Mouse (Mus musculus) CH12.LX (cell line): Measurements from ENCODE around the gene Cers4. TPM values are rescaled to one million over a fixed set of nuclear protein-coding genes. Genes with fewer than 3 reads are reported as not detected.

ENCODE experiments used
- DNase-seq: peaks from one replicate; pipeline ENCODE4 v3.0.0-alpha.2; 2013; ENCODE audit errors: extremely low read depth
- H3K27ac ChIP-seq: 2 replicates; pipeline ENCODE4 v1.5.1; 2012; ENCODE audit warnings: low read depth, mild to moderate bottlenecking, control low read depth, moderate library complexity; ENCODE audit not compliant: insufficient read depth
- H3K27me3 ChIP-seq: replicated peaks from 2 replicates; pipeline ENCODE3; 2012; ENCODE audit warnings: inconsistent platforms
- H3K36me3 ChIP-seq, 2 experiments: replicated peaks in 1 of 2; 2 replicates each; pipeline versions ENCODE3 to v1.6.1; 2012; ENCODE audit warnings: inconsistent platforms in 1 of 2, low read length in 1 of 2, mild to moderate bottlenecking in 1 of 2, mixed read lengths in 1 of 2, moderate library complexity in 1 of 2; ENCODE audit not compliant: control insufficient read depth in 1 of 2, insufficient read depth in 1 of 2
- H3K4me1 ChIP-seq, 2 experiments: 2 replicates each; pipeline ENCODE4 v1.6.1; 2012; ENCODE audit warnings: inconsistent platforms in 1 of 2, moderate library complexity in 1 of 2; ENCODE audit not compliant: insufficient read depth in 2 of 2, control insufficient read depth in 1 of 2
- H3K4me2 ChIP-seq: 2 replicates; pipeline ENCODE4 v1.6.1; 2012; ENCODE audit warnings: low read depth, mild to moderate bottlenecking, control low read depth; ENCODE audit not compliant: poor library complexity, insufficient read depth, severe bottlenecking
- H3K4me3 ChIP-seq, 3 experiments: fragments of 150-350 bp in 1 of 3; sonication (generic) in 1 of 3; replicated peaks in 1 of 3; 2 replicates each; pipeline versions ENCODE3 to v1.5.1; 2011 to 2012; ENCODE audit warnings: low read depth in 2 of 3, low read length in 2 of 3, mild to moderate bottlenecking in 2 of 3, moderate library complexity in 2 of 3, control low read depth in 1 of 3, improper control_type of control experiment in 1 of 3, inconsistent platforms in 1 of 3, mixed read lengths in 1 of 3; ENCODE audit not compliant: poor library complexity in 1 of 3
- H3K79me2 ChIP-seq: replicated peaks from 2 replicates; pipeline ENCODE4 v1.6.1; 2012; ENCODE audit warnings: mild to moderate bottlenecking, moderate library complexity; ENCODE audit not compliant: control insufficient read depth, poor library complexity, insufficient read depth, severe bottlenecking; ENCODE audit errors: extremely low read depth
- H3K9ac ChIP-seq: 2 replicates; pipeline ENCODE4 v1.6.1; 2012; ENCODE audit warnings: low read depth, mild to moderate bottlenecking, control low read depth, moderate library complexity; ENCODE audit not compliant: insufficient read depth
- H3K9me3 ChIP-seq: replicated peaks from 2 replicates; pipeline ENCODE3; 2012; ENCODE audit warnings: low read length, inconsistent platforms, mixed read lengths
- BHLHE40 ChIP-seq: IDR thresholded peaks from 2 replicates; pipeline ENCODE4 v1.6.1; 2011; ENCODE audit warnings: mild to moderate bottlenecking, low read depth, low read length, improper control_type of control experiment
- CHD1 ChIP-seq: IDR thresholded peaks from 2 replicates; pipeline ENCODE4 v1.6.1; 2012; ENCODE audit warnings: low read depth, low read length, improper control_type of control experiment, inconsistent platforms
- CHD2 ChIP-seq: IDR thresholded peaks from 2 replicates; pipeline ENCODE4 v1.6.1; 2011; ENCODE audit warnings: low read length, improper control_type of control experiment
- CTCF ChIP-seq, 2 experiments: IDR thresholded peaks in 1 of 2; conservative IDR thresholded peaks in 1 of 2; 2 replicates each; pipeline ENCODE4 v1.5.1; 2011 to 2012; ENCODE audit warnings: low read depth in 2 of 2, low read length in 2 of 2, improper control_type of control experiment in 1 of 2, inconsistent platforms in 1 of 2, mild to moderate bottlenecking in 1 of 2, moderate library complexity in 1 of 2
- E2F4 ChIP-seq: IDR thresholded peaks from 2 replicates; pipeline ENCODE4 v1.6.1; 2011; ENCODE audit warnings: low read depth, low read length, improper control_type of control experiment; ENCODE audit not compliant: insufficient replicate concordance
- HCFC1 ChIP-seq: IDR thresholded peaks from 2 replicates; pipeline ENCODE4 v1.6.1; 2012; ENCODE audit warnings: low read depth, mild to moderate bottlenecking, inconsistent platforms, low read length, improper control_type of control experiment
- MAZ ChIP-seq: IDR thresholded peaks from 2 replicates; pipeline ENCODE4 v1.6.1; 2012; ENCODE audit warnings: low read depth, mild to moderate bottlenecking, inconsistent platforms, low read length, improper control_type of control experiment, moderate library complexity
- MEF2A ChIP-seq: IDR thresholded peaks from 2 replicates; pipeline ENCODE4 v1.6.1; 2014; ENCODE audit warnings: low read depth, mild to moderate bottlenecking, inconsistent platforms, low read length, improper control_type of control experiment, borderline replicate concordance
- MXI1 ChIP-seq: IDR thresholded peaks from 2 replicates; pipeline ENCODE4 v1.6.1; 2011; ENCODE audit warnings: mild to moderate bottlenecking, low read depth, low read length, improper control_type of control experiment
- PAX5 ChIP-seq: IDR thresholded peaks from 2 replicates; pipeline ENCODE4 v1.6.1; 2012; ENCODE audit warnings: low read length, inconsistent platforms, mixed read lengths
- POLR2AphosphoS2 ChIP-seq: IDR thresholded peaks from 2 replicates; pipeline ENCODE4 v1.6.1; 2011; ENCODE audit warnings: low read depth, low read length, improper control_type of control experiment
- RAD21 ChIP-seq: IDR thresholded peaks from 2 replicates; pipeline ENCODE4 v1.6.1; 2011; ENCODE audit warnings: low read depth, mild to moderate bottlenecking, low read length, improper control_type of control experiment, moderate library complexity
- SIN3A ChIP-seq: IDR thresholded peaks from 2 replicates; pipeline ENCODE4 v1.6.1; 2012; ENCODE audit warnings: low read length, improper control_type of control experiment, inconsistent platforms
- TCF12 ChIP-seq: IDR thresholded peaks from 2 replicates; pipeline ENCODE4 v1.6.1; 2014; ENCODE audit warnings: low read depth, mild to moderate bottlenecking, inconsistent platforms, low read length, improper control_type of control experiment
- UBTF ChIP-seq: IDR thresholded peaks from 2 replicates; pipeline ENCODE4 v1.6.1; 2012; ENCODE audit warnings: low read depth, mild to moderate bottlenecking, inconsistent platforms, low read length, improper control_type of control experiment, moderate library complexity
- ZC3H11A ChIP-seq: IDR thresholded peaks from 2 replicates; pipeline ENCODE4 v1.6.1; 2012; ENCODE audit warnings: low read depth, mild to moderate bottlenecking, inconsistent platforms, low read length, improper control_type of control experiment
- ZMIZ1 ChIP-seq: IDR thresholded peaks from 2 replicates; pipeline ENCODE4 v1.6.1; 2012; ENCODE audit warnings: low read depth, mild to moderate bottlenecking, inconsistent platforms, low read length, improper control_type of control experiment
- ZNF384 ChIP-seq: IDR thresholded peaks from 2 replicates; pipeline ENCODE4 v1.6.1; 2012; ENCODE audit warnings: low read depth, low read length, improper control_type of control experiment, inconsistent platforms
- dilution Hi-C: fragments of 300-500 bp; cut with MboI; formaldehyde crosslinking; loops from 2 replicates; pipeline ENCODE4 v1.14.3; 2020; ENCODE audit warnings: low sequenced_read_pairs; ENCODE audit not compliant: extremely low pct_unique_long_range_greater_than_20kb, extremely low pct_ligation_motif_present
- in situ Hi-C: fragments of 300-500 bp; cut with MboI; formaldehyde crosslinking; loops from 3 replicates; pipeline ENCODE4 v1.14.3; 2019; ENCODE audit warnings: low sequenced_read_pairs, low pct_ligation_motif_present, low pct_unique_long_range_greater_than_20kb, mixed read lengths
- polyA plus RNA-seq: library from polyadenylated mRNA; unstranded; fragments of >175 nt; gene quantifications from 2 replicates; pipeline ENCODE4 v1.2.1, GENCODE M21; 2012; ENCODE audit warnings: low read depth; ENCODE audit not compliant: insufficient read length
- total RNA-seq, 2 experiments: library from RNA; depleted of rRNA; stranded (reverse); fragments of 300-350 nt in 1 of 2; fragments of >200 nt in 1 of 2; gene quantifications; 2 replicates each; pipeline ENCODE4 v1.2.3; 2012 to 2014

Gene Cers4
- total and polyA plus RNA-seq, 3 experiments = 11.4 to 13.3 (median 11.9) TPM

DNA sequence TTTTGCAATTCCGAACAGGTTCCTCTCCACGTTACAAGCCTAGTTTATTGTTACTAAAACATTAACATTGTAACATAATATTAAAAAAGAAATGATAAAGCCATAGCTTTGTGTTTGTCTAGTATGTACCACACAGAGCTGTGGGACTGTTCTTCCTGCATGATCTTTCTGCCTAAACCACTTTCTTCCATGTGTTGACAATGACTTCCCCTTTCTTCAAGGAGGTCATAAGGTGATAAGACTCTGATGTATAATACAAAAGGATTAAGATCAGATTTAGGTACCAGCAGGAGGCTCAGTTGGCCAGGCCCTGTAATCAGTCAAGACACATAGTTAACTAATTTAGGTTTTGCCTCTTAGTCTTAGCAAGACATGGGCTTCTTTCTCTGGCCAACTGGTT, 34.7 kb upstream of the Cers4 start:
- Histone ChIP-seq H3K36me3 (no peaks in the 10 kb centered on the region), H3K9me3 (no peaks in the 10 kb centered on the region), H3K9ac (no peak overlapping the region), H3K79me2 (no peaks in the 10 kb centered on the region), H3K4me2 (no peak overlapping the region), H3K4me3 (no peak overlapping the region), H3K27me3 (no peaks in the 10 kb centered on the region), H3K27ac (no peak overlapping the region), H3K4me1 (no peaks in the 10 kb centered on the region)
- in situ Hi-C loops (no loop called here), dilution Hi-C loops (no loop called here)
- DNase-seq = no peak
- TF ChIP-seq MEF2A (no peak), E2F4 (no peak), CTCF (conservative IDR thresholded peaks at IDR 0.05 in 1 of 2, IDR thresholded peaks at IDR 0.05 in 1 of 2; ENCODE audit: low read depth in 2 of 2, low read length in 2 of 2) (no peak), POLR2AphosphoS2 (no peak), CHD1 (no peak), BHLHE40 (no peak), MAZ (no peak), RAD21 (no peak), SIN3A (no peak), PAX5 (no peak), MXI1 (no peak), ZC3H11A (no peak)

DNA sequence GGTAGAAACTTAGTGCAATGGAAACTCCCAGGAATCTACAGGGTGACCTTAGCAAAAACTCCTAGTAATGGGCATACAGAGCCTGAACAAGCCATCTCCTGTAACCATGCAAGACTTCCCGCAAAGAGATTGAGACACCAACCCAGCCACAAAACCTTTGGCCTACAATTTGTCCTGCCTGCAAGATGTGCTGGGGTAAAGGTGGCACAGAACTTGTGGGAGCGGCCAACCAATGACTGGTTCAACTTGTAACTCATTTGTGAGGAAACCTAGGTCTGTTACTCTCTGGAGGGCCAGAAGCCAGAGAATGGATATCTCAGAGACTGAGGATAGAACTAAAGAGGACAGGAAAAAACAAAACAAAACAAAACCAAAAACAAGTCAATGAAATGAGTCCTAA, 29.8 kb upstream of the Cers4 start:
- Histone ChIP-seq H3K79me2 (no peaks in the 10 kb centered on the region), H3K9ac (no peak overlapping the region), H3K36me3 (no peaks in the 10 kb centered on the region), H3K4me1 (no peaks in the 10 kb centered on the region), H3K9me3 (no peaks in the 10 kb centered on the region), H3K4me3 (no peak overlapping the region), H3K27me3 (no peaks in the 10 kb centered on the region), H3K4me2 (no peak overlapping the region), H3K27ac (no peak overlapping the region)
- DNase-seq = no peak
- TF ChIP-seq POLR2AphosphoS2 (no peak), ZNF384 (no peak), PAX5 (no peak), E2F4 (no peak), ZMIZ1 (no peak), BHLHE40 (no peak), UBTF (no peak), HCFC1 (no peak), CHD1 (no peak), CTCF (conservative IDR thresholded peaks at IDR 0.05 in 1 of 2, IDR thresholded peaks at IDR 0.05 in 1 of 2; ENCODE audit: low read depth in 2 of 2, low read length in 2 of 2) (no peak), TCF12 (no peak), CHD2 (no peak)
- dilution Hi-C loops (no loop called here), in situ Hi-C loops (no loop called here)
